Mouse (Mus musculus) neural tube, embryonic 15.5 days (tissue): ENCODE results near the gene Cux1. TPM values are rescaled to one million over a fixed set of nuclear protein-coding genes. Genes with fewer than 3 reads are reported as not detected.

Experiments used
- ATAC-seq: fragments of 200-750 bp; cut with Nextera tagmentation; 2 replicates; pipeline ENCODE4 v1.8.0; 2017; ENCODE audit warnings: mild to moderate bottlenecking, moderate TSS enrichment, moderate library complexity; ENCODE audit not compliant: low FRiP score
- H3K27ac ChIP-seq: fragments of 300-500 bp; sonication (generic); replicated peaks from 2 replicates; pipeline ENCODE4 v1.5.1; 2015; ENCODE audit warnings: mild to moderate bottlenecking, inconsistent platforms
- H3K27me3 ChIP-seq: fragments of 300-500 bp; sonication (generic); replicated peaks from 2 replicates; pipeline ENCODE4 v1.6.1; 2015; ENCODE audit warnings: inconsistent platforms
- H3K36me3 ChIP-seq: fragments of 300-500 bp; sonication (generic); 2 replicates; pipeline ENCODE4 v1.6.1; 2015; ENCODE audit warnings: inconsistent platforms
- H3K4me1 ChIP-seq: fragments of 300-500 bp; sonication (generic); 2 replicates; pipeline ENCODE4 v1.6.1; 2015; ENCODE audit warnings: inconsistent platforms
- H3K4me2 ChIP-seq: fragments of 300-500 bp; sonication (generic); 2 replicates; pipeline ENCODE4 v1.6.1; 2015; ENCODE audit warnings: inconsistent platforms, mild to moderate bottlenecking, moderate library complexity
- H3K4me3 ChIP-seq: fragments of 300-500 bp; sonication (generic); replicated peaks from 2 replicates; pipeline ENCODE4 v1.5.1; 2015; ENCODE audit warnings: mild to moderate bottlenecking, inconsistent platforms
- H3K9ac ChIP-seq: fragments of 300-500 bp; sonication (generic); replicated peaks from 2 replicates; pipeline ENCODE4 v1.6.1; 2015; ENCODE audit warnings: mild to moderate bottlenecking, inconsistent platforms
- H3K9me3 ChIP-seq: fragments of 300-500 bp; sonication (generic); replicated peaks from 2 replicates; pipeline ENCODE4 v1.6.1; 2016; ENCODE audit warnings: inconsistent platforms
- WGBS: fragments of 180-500 bp; shearing (Covaris S2); methylation state at CpG from one replicate; pipeline ENCODE4 v1.1.7; 2015; ENCODE audit warnings: mixed read lengths; 5-methylcytosine and 5-hydroxymethylcytosine counted together
- polyA plus RNA-seq: library from polyadenylated mRNA; unstranded; fragments of >200 nt; fragmentation: Nextera tagmentation; extraction: Ambion mirVana; gene quantifications from 2 replicates; pipeline ENCODE4 v1.2.1, GENCODE M21; 2015

Cux1 gene
- polyA plus RNA-seq, 1 experiment from 2014 or later = 87.8 TPM

DNA sequence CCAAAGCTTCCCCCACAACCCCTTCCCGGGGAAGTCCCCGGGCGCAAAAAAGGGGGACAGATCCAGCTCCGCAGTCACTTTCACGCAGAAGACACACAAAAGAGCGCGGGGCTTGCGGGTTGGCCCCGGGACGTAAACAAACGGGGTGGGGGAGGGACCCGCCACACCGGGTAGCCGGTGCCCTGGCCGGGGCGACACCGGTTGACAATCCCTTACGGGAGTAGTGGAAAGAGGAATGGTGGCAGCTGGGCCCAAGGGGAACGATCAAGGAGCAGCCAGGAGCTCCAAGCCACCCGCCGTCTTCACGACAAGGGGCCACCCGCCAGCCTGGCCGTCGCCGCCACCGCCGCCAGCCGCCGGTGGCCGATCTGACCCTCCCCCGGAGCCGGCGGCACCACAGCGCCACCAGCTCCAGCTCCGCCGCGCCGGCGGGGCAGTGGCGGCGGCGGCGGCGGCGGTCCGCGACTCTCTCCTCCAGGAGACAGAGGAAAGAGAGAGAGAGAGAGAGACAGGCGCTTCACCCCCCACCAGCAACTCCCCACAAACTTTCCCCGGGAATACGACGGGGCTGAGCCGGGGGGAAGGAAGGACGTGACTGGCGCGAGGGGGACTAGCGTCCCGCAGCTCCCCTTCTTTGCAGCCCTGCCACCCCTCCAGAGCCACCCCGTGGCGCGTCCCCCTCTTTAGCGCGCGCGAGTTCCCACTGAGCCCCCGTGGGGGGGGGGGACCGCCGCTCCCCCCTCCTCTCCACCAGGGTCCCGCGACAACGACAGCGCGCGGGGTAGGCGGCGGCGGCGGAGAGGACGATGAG, 1.1 kb downstream of the Cux1 start:
- peak; percentile 51 for ATAC-seq
- Histone ChIP-seq H3K9me3 (no peaks in the 10 kb centered on the region), H3K36me3 (no peaks in the 10 kb centered on the region), H3K27me3 (peaks cover 8% of the 10 kb centered on the region; the same call in 1 of the 2 replicates), H3K9ac (peak overlapping the region; percentile 97), H3K4me2 (peak overlapping the region; percentile 98), H3K4me1 (peaks cover 44% of the 10 kb centered on the region), H3K4me3 (peak overlapping the region; percentile 98), H3K27ac (peak overlapping the region; percentile 97)
- under 1% methylated on average over 56 of the region's 79 CpGs for WGBS

DNA sequence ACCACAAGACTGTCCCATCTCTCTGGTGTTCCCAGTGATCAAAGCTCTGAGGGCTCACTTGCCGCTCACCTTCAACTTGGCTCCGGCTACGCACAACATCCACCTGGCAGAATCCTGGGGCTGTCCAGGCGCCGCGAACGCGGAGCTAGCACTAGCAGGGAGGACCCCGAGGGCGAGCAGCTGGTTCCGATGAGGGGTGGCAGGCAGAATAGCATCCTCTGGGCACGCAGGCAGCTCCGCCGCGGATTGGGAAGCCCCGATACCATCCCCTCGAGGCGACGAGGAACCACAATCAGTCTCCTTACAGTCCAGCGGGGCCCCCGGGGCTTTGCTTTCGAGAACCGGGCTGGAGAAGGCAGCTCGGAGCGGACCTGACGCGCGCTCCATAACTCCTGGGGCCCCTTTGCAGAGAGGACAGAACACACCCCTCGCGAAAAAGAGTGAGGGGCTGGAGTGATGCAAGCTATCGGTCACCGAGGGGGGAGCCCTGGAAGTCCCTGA, 1.9 kb downstream of the Cux1 start:
- Histone ChIP-seq H3K9ac (peak overlapping the region; percentile 97), H3K27me3 (0 out of 2 replicates have a peak, but pooled peaks cover under 1% of the 10 kb centered on the region), H3K27ac (peak overlapping the region; percentile 97), H3K36me3 (no peaks in the 10 kb centered on the region), H3K4me3 (peak overlapping the region; percentile 98), H3K4me1 (peaks cover 50% of the 10 kb centered on the region), H3K4me2 (peak overlapping the region; percentile 98), H3K9me3 (no peaks in the 10 kb centered on the region)
- 0% methylated on average over 32 of the region's 32 CpGs for WGBS
- ATAC-seq = no peak

DNA sequence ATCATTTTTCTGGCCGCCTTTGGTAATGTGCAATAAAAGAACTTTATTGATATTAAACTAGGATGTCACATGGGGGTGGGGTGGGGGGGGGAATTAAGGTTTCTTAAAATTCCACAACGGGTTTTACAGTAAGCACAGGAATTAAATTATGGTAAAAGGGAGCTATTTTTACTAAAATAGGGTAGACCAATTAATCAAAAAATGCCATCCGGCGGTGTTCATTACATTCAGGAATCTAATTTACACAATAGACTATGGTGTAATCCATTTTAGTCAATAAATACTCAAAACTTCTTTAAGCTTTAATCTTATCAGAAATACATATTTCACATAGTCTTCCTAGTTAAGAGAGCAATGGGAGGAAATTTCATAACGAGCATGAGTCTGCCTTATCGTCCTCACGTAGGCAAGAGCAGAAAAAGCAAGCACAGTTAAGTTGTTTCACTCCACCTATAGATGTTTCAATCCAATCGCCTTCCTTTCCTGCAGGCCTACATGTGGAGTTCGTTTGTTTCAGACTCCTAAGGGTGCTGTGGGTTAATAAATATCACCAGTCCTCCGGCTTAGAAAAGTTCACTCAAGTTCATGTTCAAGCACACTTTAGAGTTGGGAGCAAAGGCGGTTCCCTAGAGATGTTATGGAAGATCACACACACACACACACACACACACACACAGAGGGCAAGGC, 2.5 kb downstream of the Cux1 start:
- no peaks in the 10 kb centered on the region for H3K27me3 ChIP-seq
- peak overlapping the region; percentile 97 for H3K27ac ChIP-seq
- H3K9ac ChIP-seq = peak overlapping the region; percentile 97
- no peaks in the 10 kb centered on the region for H3K36me3 ChIP-seq
- ATAC-seq = no peak
- 33% methylated on average over 11 of the region's 11 CpGs for WGBS
- H3K4me2 ChIP-seq = peak overlapping the region; percentile 98
- H3K9me3 ChIP-seq = no peaks in the 10 kb centered on the region
- peak overlapping the region; percentile 98 for H3K4me3 ChIP-seq
- H3K4me1 ChIP-seq = peaks cover 50% of the 10 kb centered on the region

DNA sequence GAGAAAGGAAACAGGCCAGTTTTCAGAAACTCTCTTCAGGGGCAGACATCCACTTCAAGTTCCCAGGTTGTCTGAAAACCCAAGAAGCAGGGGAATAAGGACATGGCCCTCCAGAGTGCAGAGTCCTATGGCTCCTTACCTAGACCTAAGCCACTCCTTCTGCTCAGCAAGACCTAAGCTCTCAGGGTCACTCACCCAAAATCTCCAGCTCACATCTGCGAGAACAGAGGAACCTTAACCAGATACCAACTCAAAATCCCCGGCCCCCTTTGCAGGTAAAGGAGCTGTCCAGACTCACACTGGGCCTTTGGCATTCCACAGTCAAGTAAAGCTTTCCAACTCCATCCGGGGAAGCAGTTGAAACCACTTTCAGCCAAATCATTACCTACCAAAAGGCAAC, 3.3 kb downstream of the Cux1 start:
- no peak for ATAC-seq
- H3K9me3 ChIP-seq = no peaks in the 10 kb centered on the region
- peaks cover 55% of the 10 kb centered on the region for H3K4me1 ChIP-seq
- 66% methylated on average over 3 of the region's 3 CpGs for WGBS
- H3K27ac ChIP-seq = no peak overlapping the region
- H3K4me3 ChIP-seq = no peak overlapping the region
- H3K36me3 ChIP-seq = no peaks in the 10 kb centered on the region
- no peak overlapping the region for H3K9ac ChIP-seq
- peak overlapping the region; percentile 98 for H3K4me2 ChIP-seq
- H3K27me3 ChIP-seq = no peaks in the 10 kb centered on the region

DNA sequence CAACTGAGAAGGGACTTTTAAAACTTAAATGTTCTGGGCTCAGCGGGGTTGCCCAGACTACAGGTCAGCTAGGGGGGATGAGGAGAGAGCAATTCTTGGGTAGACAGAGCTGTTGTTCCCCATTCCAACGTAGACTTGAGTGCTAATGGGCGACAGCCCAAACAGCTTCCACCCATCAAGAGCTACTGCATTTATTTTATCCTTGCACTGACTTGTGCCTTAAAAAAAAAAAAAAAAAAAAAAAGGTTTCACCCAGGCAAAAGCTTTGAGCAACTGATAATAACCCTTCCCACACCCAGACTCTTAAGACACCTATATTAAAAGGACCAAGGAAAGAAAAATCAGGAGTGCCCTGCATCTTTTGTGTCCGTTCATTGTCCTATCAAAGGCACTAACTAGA, 4.2 kb downstream of the Cux1 start:
- H3K27me3 ChIP-seq = no peaks in the 10 kb centered on the region
- H3K4me2 ChIP-seq = no peak overlapping the region
- no peak for ATAC-seq
- no peak overlapping the region for H3K4me3 ChIP-seq
- no peaks in the 10 kb centered on the region for H3K36me3 ChIP-seq
- H3K27ac ChIP-seq = no peak overlapping the region
- 54% methylated on average over 4 of the region's 4 CpGs for WGBS
- peaks cover 46% of the 10 kb centered on the region for H3K4me1 ChIP-seq
- H3K9ac ChIP-seq = no peak overlapping the region
- no peaks in the 10 kb centered on the region for H3K9me3 ChIP-seq

DNA sequence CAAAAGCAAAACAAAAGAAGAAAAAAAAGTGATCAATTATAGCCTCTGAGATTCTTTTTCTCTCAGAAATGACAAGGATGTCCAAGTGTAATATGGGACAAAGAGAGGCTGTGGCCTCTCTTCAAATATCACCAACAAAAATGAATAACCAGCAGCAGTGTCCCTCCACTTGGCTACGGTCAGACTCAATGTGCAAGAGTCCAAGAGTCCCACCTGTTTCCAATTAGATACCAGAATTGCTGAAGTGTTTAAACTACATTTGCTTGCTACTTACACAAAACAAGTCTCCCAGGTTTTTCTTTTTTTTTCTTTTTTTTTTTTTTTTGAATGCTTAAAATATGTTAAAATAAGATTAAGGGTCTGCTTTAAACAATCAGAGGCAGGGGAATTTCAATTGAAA, 5.1 kb downstream of the Cux1 start:
- Histone ChIP-seq H3K9ac (no peak overlapping the region), H3K36me3 (no peaks in the 10 kb centered on the region), H3K27ac (no peak overlapping the region), H3K4me1 (peaks cover 40% of the 10 kb centered on the region), H3K4me2 (no peak overlapping the region), H3K27me3 (no peaks in the 10 kb centered on the region), H3K4me3 (no peak overlapping the region), H3K9me3 (no peaks in the 10 kb centered on the region)
- no peak for ATAC-seq
- 83% methylated on average over 1 of the region's 1 CpGs for WGBS

DNA sequence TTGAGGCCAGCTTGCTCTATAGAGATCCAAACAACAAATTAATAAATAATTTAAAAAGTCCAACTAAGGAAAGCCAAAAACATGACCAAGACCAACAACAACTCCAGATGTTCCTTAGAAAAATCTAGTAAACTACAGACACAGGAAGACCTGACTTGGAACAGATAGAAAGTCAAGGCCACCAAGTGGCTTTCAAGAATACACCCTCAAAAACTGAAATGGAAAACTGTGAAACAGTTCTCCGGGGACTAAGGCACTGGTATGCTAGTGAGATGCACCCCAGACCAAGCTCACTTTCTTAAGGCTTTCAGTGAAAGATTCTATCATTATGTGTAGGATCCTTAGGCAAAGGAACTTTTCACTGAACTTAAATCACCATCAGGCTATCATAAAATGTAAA, 5.6 kb downstream of the Cux1 start:
- Histone ChIP-seq H3K27me3 (no peaks in the 10 kb centered on the region), H3K27ac (no peak overlapping the region), H3K9me3 (no peaks in the 10 kb centered on the region), H3K4me1 (peaks cover 44% of the 10 kb centered on the region), H3K36me3 (no peaks in the 10 kb centered on the region), H3K4me3 (no peak overlapping the region), H3K4me2 (no peak overlapping the region), H3K9ac (no peak overlapping the region)
- 94% methylated on average over 1 of the region's 1 CpGs for WGBS
- no peak for ATAC-seq

DNA sequence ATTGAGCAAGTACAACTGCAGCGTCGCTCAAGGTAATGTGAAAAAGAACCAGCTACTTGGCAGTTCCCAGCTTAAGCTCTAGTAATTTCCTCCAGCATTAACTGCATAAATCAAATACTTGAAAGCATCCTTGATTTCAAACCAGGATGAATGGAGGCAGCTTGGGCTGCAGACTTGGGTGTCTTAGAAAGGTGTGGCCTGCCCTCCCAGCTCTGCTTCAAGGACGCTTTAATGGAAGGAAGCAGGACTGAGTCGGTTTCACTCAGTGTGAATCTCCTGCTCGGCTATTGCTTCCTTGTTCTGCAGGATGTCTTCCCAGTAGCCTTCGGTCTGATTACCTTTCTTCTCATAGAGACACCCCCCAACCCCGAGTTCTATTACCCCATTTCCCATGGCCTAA, 6.6 kb downstream of the Cux1 start:
- Histone ChIP-seq H3K27me3 (no peaks in the 10 kb centered on the region), H3K9me3 (no peaks in the 10 kb centered on the region), H3K9ac (no peak overlapping the region), H3K4me2 (no peak overlapping the region), H3K36me3 (no peaks in the 10 kb centered on the region), H3K27ac (no peak overlapping the region), H3K4me1 (peaks cover 53% of the 10 kb centered on the region), H3K4me3 (no peak overlapping the region)
- 55% methylated on average over 7 of the region's 7 CpGs for WGBS
- no peak for ATAC-seq

DNA sequence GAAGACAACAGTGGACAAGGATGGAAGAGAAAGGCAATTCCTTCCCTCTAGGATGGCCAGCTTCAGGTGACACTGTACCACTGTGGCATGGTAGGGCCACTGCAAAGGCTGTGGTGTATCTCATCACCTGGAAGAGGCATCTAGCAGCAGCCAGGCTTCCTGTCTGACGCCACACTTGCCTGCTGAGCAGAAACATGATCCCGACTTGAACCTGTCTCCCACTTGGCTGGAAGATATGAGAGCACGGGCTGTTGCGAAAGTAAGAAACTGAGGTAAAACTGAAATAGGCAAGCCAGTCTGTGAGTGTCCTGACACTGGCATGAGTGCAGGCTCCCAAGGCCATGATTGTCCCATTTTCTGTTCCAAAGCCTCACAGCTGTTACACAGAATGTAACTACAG, 9.8 kb downstream of the Cux1 start:
- no peak overlapping the region for H3K4me2 ChIP-seq
- H3K27me3 ChIP-seq = no peaks in the 10 kb centered on the region
- H3K27ac ChIP-seq = no peak overlapping the region
- no peak overlapping the region for H3K4me3 ChIP-seq
- no peak for ATAC-seq
- no peak overlapping the region for H3K9ac ChIP-seq
- 90% methylated on average over 4 of the region's 4 CpGs for WGBS
- no peaks in the 10 kb centered on the region for H3K36me3 ChIP-seq
- peaks cover 35% of the 10 kb centered on the region for H3K4me1 ChIP-seq
- no peaks in the 10 kb centered on the region for H3K9me3 ChIP-seq

DNA sequence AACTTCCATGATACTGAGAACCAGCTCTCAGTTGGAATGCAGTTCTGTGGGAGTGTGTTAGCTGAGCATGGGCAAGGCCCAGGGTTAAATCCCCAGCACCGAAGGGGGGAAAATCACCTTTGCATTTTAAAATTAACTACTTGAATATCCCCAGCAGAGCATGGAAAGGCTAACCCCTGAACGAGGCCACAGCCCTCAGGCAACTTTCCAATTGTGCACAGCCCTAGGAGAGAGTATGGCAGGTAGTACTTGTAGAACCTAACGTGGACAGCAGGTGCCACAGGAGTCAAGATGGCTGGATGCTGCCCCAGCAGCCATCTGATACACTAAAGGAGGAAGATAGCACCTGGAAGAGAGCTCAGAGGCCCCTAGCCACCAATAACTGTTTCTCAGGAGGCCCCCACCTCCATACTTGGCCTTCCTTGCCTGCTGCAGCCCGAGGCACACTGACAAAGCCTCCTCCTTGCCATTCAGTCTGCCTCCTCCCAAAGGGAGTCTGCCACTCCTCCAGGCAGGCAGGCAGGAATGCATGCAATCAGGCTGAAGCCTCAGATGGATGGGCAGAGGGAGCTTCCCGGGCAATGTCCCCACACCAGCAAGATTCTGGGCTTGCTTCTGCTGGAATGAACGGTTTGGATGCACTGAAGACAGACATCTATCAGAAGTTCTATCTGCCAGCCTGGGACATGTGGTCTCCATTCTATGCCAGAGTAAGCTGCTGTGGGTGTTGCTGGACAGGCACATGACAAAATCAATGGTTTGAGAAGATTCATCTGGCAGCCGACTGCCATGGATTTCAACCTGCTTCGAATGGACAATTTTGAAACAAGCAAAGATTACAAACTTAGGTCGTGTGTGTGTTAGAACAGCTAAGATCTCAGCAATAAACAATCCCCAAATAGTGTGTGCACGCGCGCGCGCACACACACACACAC, 10.7 kb downstream of the Cux1 start:
- H3K4me1 ChIP-seq = peaks cover 42% of the 10 kb centered on the region

DNA sequence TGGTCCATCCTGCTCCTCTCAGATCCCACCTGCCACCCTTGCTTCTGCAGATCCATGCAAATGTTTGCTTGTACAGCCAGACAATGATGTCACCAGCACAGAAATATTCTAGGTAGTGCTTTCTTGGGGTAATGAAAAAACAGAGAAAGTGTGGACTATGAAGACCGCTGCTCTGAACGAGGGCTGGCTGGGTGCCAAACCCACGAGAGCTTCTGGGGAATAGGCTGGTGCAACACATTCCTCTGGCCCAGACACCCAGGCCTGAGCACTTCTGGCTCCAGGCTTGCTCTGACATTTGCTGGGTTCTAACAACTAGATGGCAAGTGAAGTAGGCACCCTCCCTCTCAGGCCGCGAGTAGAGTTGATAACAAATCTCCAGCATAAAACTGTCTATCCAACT, 11.6 kb downstream of the Cux1 start:
- no peak overlapping the region for H3K4me2 ChIP-seq
- H3K4me1 ChIP-seq = peaks cover 48% of the 10 kb centered on the region
- ATAC-seq = no peak
- no peak overlapping the region for H3K9ac ChIP-seq
- H3K9me3 ChIP-seq = no peaks in the 10 kb centered on the region
- H3K27ac ChIP-seq = no peak overlapping the region
- H3K36me3 ChIP-seq = no peaks in the 10 kb centered on the region
- no peak overlapping the region for H3K4me3 ChIP-seq
- 44% methylated on average over 5 of the region's 5 CpGs for WGBS
- H3K27me3 ChIP-seq = no peaks in the 10 kb centered on the region

More for the DNA sequence above, 10.7 kb downstream of the Cux1 start:
- Histone ChIP-seq H3K27ac (no peak overlapping the region), H3K4me3 (no peak overlapping the region), H3K9me3 (no peaks in the 10 kb centered on the region), H3K36me3 (no peaks in the 10 kb centered on the region), H3K9ac (no peak overlapping the region), H3K27me3 (no peaks in the 10 kb centered on the region), H3K4me2 (no peak overlapping the region)
- no peak for ATAC-seq
- 82% methylated on average over 14 of the region's 14 CpGs for WGBS
